Mouse (Mus musculus) bone marrow macrophage, adult 2 months (primary cell): ENCODE data around the gene Rbp1.

Experiments used
- CTCF ChIP-seq: IDR thresholded peaks from 2 replicates; pipeline ENCODE4 v1.5.1; 2012; ENCODE audit warnings: low read depth, mild to moderate bottlenecking, low read length, moderate library complexity
- POLR2A ChIP-seq: IDR thresholded peaks from 2 replicates; pipeline ENCODE4 v1.6.1; 2012; ENCODE audit warnings: mild to moderate bottlenecking, low read depth, low read length, borderline replicate concordance

DNA sequence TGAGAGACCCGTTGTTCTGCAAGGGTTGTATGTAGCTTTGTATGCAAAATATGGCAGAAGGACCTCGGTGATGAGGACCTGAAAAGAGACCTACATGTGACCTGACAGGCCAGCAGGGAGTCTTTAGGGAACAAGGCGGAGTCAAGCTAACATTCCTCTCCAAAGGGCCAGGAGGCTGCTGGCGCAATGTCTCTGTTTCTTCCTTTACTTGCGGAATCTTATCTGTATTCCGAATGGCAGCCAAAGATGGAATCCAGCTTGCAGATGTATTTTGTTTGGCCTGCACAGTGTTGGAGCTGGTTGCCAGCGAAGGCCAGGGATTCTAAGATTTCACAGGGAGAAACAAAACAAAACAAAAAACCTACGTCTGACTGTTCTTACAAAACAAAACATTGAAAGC is 6.0 kb downstream of the Rbp1 start:
- no peak for TF ChIP-seq POLR2A
- TF ChIP-seq CTCF, result no peak
